Mouse (Mus musculus) E14TG2a.4 (cell line): ENCODE results near the gene Carnmt1.

Source experiments
- H3K27me3 ChIP-seq: 2 replicates; pipeline ENCODE4 v1.6.1; 2014; ENCODE audit warnings: low read length, control low read depth; ENCODE audit not compliant: insufficient read depth
- H3K36me3 ChIP-seq: 2 replicates; pipeline ENCODE4 v1.6.1; 2014; ENCODE audit warnings: low read length, control low read depth; ENCODE audit not compliant: insufficient read depth
- H3K4me1 ChIP-seq: replicated peaks from 2 replicates; pipeline ENCODE4 v1.6.1; 2014; ENCODE audit warnings: low read depth, low read length, control low read depth
- H3K4me3 ChIP-seq: replicated peaks from 2 replicates; pipeline ENCODE4 v1.5.1; 2014; ENCODE audit warnings: mild to moderate bottlenecking, low read length
- H3K9me3 ChIP-seq: 2 replicates; pipeline ENCODE4 v1.6.1; 2014; ENCODE audit warnings: low read length, control low read depth
- CTCF ChIP-seq: conservative IDR thresholded peaks from 2 replicates; pipeline ENCODE4 v1.5.1; 2014; ENCODE audit warnings: low read length
- NANOG ChIP-seq: IDR thresholded peaks from 2 replicates; pipeline ENCODE4 v1.6.1; 2014; ENCODE audit warnings: borderline replicate concordance, low read length, mixed read lengths
- POU5F1 ChIP-seq: IDR thresholded peaks from 2 replicates; pipeline ENCODE4 v1.6.1; 2014; ENCODE audit warnings: low read length, borderline replicate concordance

The Carnmt1 gene

DNA sequence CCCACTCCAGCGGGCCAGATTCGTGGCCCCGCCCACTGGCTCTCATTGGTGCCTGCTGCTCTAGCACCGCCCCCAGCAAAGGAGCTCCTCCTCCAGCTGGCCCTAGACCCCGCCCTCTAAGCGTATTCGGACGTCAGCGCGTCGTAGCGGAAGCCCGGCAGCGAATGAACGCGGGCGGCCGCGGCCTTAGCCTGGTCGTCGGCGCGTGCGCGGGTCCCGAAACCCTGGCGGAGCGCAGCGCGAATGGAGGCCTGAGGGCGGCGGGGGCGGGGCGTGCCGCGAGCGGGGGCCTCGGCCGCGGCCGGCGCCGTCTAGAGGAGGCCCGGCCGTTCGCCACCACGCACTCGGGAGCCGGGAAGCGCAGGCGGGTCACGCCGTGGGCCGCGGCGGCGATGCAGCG, at the start of gene Carnmt1:
Carnmt1 (plus strand) TSS at position 157 of the 400 bp plus-strand sequence.
- peak within 1 kb of the TSS; percentile 92 for H3K4me3 ChIP-seq
- H3K9me3 ChIP-seq, result no peaks in the 10 kb centered on the region
- peaks cover 55% of the 10 kb centered on the region for H3K4me1 ChIP-seq
- TF ChIP-seq CTCF (no peak), NANOG (no peak), POU5F1 (no peak)
- H3K36me3 ChIP-seq, result peaks cover 4% of the 10 kb centered on the region; the same call in 1 of the 2 replicates
- H3K27me3 ChIP-seq, result no peaks in the 10 kb centered on the region

DNA sequence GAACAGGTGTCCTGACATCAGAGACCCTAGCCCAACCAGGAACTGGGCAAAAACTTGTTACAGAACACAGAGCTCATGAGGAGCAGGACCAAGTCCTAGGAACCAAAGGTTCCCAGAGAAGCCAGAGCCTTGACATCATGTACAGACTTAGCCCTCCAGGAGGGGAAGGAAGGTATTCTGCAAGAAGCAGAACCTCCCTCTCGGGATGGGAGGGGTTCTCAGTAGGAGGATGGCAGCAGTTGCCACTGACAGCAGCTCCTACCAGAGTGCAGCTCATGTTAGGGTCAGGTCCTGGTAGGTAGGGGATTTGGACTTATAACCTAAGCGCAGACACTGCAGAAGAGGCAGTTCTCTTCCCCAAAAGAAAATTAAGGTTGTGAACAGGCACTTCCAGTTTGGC, 46.7 kb upstream of the Carnmt1 start:
- no peak overlapping the region for H3K4me3 ChIP-seq
- no peak for TF ChIP-seq POU5F1
- no peak for TF ChIP-seq NANOG
- H3K27me3 ChIP-seq, result no peaks in the 10 kb centered on the region
- H3K36me3 ChIP-seq, result no peaks in the 10 kb centered on the region
- no peaks in the 10 kb centered on the region for H3K9me3 ChIP-seq
- peaks cover 60% of the 10 kb centered on the region for H3K4me1 ChIP-seq

DNA sequence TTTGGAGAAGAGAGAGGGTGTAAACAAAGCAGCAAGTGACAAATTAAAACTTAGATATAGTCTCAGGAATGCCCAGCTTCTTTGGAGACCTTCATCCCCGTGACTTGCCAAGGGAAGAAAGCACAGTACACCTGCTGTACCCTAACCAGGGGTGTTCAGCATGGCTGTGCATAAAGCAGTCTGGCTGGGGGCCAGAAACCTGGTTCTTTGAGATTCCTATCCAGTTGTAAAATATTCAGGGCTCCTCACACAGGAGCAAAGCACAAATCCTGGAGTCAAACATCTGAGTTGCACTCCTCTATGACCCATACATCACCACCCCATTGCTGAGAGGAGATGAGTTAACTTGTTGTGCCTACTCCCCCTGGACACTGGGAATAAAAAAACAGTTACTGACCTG, 41.0 kb upstream of the Carnmt1 start:
- Histone ChIP-seq H3K27me3 (no peaks in the 10 kb centered on the region), H3K4me3 (peak overlapping the region; percentile 96; the same call in 1 of the 2 replicates), H3K9me3 (no peaks in the 10 kb centered on the region), H3K36me3 (no peaks in the 10 kb centered on the region), H3K4me1 (peaks cover 53% of the 10 kb centered on the region)
- TF ChIP-seq POU5F1 (no peak), CTCF (no peak), NANOG (no peak)

DNA sequence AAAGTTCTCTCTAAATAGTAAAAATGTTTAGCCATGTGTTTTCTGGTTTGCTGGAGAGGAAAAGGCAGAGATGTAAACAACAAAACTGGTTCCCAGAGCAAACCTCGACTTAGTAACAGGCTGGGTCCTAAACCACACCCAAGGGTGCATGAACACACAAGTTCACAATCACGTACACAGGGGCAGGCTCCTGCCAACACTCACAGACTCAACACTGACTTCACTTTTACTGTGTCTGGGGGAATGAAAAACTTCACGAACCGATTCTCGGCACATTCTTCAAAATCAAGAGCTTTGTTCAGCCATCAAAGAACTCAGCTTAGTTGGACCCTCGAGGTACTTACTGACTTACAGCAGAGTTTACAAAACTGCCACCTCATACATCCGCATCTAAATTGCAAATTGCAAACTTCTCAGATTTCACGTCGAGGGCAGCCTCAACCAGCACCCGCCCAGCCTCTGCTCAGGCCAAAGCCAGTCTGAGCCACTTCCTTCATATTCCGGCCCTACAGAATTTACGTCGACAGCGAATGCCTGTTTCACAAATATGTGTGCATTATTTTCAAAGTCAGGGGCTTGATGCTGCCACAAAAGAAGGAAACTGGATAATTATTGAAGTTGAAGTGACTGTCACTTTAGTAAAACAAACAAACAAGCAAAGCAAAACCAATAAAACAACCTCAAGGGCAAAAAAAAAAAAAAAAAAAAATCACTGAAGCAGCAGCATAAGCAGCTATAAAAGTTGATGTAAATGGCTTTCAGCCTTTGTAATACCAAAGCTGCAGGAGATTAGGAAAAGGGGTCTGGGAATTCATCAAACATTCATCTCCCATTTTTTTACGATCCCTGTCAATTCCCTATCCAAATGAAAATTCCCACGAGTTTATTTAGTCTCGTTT, 40.1 kb upstream of the Carnmt1 start:
- no peaks in the 10 kb centered on the region for H3K9me3 ChIP-seq
- H3K4me1 ChIP-seq, result peaks cover 52% of the 10 kb centered on the region
- H3K36me3 ChIP-seq, result no peaks in the 10 kb centered on the region
- H3K4me3 ChIP-seq, result peak overlapping the region; percentile 96
- no peaks in the 10 kb centered on the region for H3K27me3 ChIP-seq
- TF ChIP-seq POU5F1, result no peak
- no peak for TF ChIP-seq NANOG
- TF ChIP-seq CTCF, result no peak

DNA sequence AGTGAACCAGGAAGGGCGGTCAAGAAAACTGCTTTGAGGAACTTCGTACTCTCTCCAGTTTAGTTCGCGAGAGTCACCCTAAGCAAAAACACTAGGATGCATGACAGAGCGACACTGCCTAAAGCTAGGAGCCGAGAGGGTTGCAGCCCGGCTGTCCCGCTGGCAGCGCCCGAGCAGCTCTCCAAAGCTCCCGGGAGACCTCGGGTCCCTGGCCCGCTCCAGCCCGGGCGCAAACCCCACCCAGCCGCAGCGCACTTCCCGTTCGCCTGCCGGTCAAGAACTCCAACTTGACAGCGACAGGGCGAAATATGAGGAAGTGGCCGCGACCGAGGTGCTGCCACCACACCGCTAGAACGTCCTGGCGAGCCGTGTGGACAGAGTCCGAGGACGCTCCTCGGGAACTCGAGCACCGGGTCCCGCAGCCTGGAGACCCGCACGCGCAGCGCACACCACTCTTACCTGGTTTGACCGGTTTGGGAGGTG, 39.4 kb upstream of the Carnmt1 start:
- peak overlapping the region; percentile 96 for H3K4me3 ChIP-seq

DNA sequence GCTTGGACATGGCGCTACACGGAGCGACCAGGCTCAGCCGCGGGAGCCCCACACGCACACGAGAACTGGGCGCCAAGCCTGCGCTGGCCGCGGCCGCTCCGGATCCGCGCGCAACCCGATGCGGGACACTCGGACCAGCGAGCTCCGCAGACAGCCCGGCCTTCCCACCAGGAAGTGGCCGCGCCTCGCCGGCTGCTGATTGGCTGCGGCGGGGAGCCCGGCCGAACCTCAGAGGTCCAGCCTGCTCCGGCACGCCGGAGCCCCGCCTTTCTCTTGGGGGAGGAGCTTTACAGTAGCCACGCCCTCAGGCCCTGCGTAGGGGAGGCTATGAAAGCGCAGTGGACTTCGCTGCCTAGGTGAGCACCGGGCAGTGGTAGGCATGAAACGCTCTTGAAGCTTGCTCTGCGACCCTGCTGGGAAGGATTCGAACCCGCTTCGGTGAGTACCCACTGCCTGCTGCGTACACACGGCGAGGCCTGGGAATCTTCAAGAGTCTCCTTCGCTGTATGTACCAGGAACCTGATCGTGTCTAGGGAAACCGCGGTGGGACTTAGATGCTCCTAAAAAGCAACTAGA, 38.8 kb upstream of the Carnmt1 start, which contains the start of the genes Ostf1 and Nmrk1:
Ostf1 (minus strand) TSS at position 180 of the 576 bp plus-strand sequence.
Nmrk1 (plus strand) TSS at position 307 of the 576 bp plus-strand sequence.
- H3K4me3 ChIP-seq, result peak within 1 kb of the TSS; percentile 96
- no peaks in the 10 kb centered on the region for H3K27me3 ChIP-seq
- H3K4me1 ChIP-seq, result peaks cover 45% of the 10 kb centered on the region
- no peaks in the 10 kb centered on the region for H3K9me3 ChIP-seq
- TF ChIP-seq NANOG (no peak), POU5F1 (no peak), CTCF (no peak)
- no peaks in the 10 kb centered on the region for H3K36me3 ChIP-seq

More for the DNA sequence above, 39.4 kb upstream of the Carnmt1 start:
- H3K27me3 ChIP-seq, result no peaks in the 10 kb centered on the region
- TF ChIP-seq CTCF, result no peak
- TF ChIP-seq POU5F1, result no peak
- TF ChIP-seq NANOG, result no peak
- no peaks in the 10 kb centered on the region for H3K36me3 ChIP-seq
- no peaks in the 10 kb centered on the region for H3K9me3 ChIP-seq
- peaks cover 50% of the 10 kb centered on the region for H3K4me1 ChIP-seq

DNA sequence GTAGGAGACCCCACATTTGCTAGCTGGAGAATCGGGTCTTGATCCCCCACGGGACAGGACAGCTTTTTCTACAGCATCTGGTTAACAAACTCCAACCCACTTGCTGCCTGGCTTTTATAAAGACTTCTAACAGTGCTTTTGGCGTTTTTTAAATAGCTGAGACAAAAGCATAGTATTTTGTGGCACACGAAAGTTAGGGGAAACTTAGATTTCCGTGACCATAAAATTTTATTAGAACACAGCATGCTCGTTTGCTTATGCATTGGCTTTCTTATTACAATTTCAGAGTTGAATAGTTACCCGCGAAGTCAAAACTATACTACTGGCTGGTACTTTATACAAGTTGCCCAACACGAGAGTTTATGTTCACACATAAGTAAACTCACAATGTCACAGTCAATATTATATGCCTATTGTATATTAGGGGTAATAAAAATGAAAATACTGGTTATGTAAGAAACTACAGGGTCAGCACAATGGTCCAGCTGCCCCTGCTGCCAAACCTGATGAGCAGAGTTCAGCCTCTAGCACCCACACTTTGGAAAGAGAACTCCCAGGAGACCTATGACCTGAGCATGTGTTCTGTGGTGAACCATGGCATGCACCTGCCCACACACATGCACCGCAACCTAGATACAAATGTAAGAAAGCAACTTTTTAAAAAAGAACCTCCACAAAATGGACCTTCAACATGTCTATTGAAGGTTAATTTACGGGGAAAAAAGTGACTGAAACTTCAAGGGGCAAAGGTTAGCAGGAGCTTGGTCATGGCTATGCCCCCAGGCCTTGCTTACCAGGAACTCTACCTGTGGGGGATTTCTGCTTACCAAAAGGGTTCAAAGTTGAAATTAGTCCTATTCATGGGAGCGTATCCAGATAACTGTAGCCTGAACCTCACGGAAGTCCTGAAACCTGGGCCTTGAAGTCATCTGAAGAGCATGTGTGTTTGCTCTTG, 38.1 kb upstream of the Carnmt1 start:
- H3K36me3 ChIP-seq, result no peaks in the 10 kb centered on the region
- H3K4me1 ChIP-seq, result peaks cover 40% of the 10 kb centered on the region
- H3K9me3 ChIP-seq, result no peaks in the 10 kb centered on the region
- no peaks in the 10 kb centered on the region for H3K27me3 ChIP-seq
- H3K4me3 ChIP-seq, result peak overlapping the region; percentile 96
- TF ChIP-seq CTCF (no peak), NANOG (no peak), POU5F1 (no peak)

DNA sequence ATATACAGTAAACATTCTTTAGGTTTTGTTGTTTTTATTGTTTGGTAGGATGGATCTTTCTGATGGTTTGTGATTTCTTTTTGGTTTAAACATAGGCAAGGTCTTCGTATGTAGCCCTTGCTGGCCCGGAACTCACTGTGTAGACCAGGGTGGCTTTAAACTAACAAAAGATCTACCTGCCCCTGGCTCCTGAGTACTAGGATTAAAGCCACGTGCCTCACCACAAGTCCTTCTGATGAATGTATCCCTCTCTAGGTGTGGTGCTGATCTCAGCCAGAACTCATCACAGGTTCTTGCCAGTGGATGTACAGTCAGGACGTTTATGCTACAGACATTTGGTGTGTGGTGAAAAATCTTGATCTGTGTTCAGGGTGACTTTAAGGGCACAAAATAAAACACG, 32.6 kb upstream of the Carnmt1 start:
- TF ChIP-seq CTCF, result no peak
- TF ChIP-seq NANOG, result no peak
- TF ChIP-seq POU5F1, result no peak

More for the DNA sequence above, 32.6 kb upstream of the Carnmt1 start:
- H3K4me1 ChIP-seq, result no peaks in the 10 kb centered on the region
- H3K9me3 ChIP-seq, result no peaks in the 10 kb centered on the region
- no peaks in the 10 kb centered on the region for H3K36me3 ChIP-seq
- no peaks in the 10 kb centered on the region for H3K27me3 ChIP-seq
- H3K4me3 ChIP-seq, result no peak overlapping the region
